Mouse (Mus musculus): ENCODE measurements at regions not wholly inside any gene's neighbourhood (a gene's known extent, or its start where the extent isn't known, plus 50 kb on each side); places are given as distances from the start of the nearest gene placed in this dataset.

- TF ChIP-seq CTCF (IDR thresholded peaks at IDR 0.05) (no peak), POLR2A (IDR thresholded peaks at IDR 0.05; ENCODE audit: insufficient read depth, low read depth, low read length) (no peak)
These were observed 167.1 kb downstream of the Drd1 start for GRCm38 (mm10) chr13:53888411-53888810.

Data from heart, adult 2 months (tissue).